Mouse (Mus musculus) embryo, embryonic 9.5 days (tissue): ENCODE measurements around the gene Mical3.
A peak's percentile ranks its signal among the peaks of the same experiment; 100 is the strongest.

Experiments
- DNase-seq: peaks from one replicate; pipeline ENCODE4 v3.0.0-alpha.2; 2017; ENCODE audit errors: extremely low spot score

Gene Mical3

DNA sequence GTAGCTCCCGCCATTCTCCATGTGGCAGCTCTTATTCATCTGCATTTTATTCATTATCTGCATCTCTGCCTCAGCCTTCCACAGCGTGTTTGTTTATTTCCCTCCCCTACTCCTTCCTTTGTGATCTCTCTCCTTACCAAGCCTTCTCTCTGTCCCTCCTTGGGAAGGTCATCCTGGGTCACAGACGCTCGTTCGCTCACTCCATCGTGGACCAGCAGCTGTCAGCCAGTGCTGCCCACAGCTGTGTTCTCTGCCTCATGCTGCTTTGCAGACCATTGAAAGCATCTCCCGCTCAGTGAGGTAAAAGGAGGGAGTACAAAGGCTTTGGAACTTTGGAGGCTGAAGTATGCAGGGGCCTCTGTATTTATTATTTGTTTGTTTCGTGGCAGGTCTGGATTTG, 15.1 kb upstream of the Mical3 start:
- peak; percentile 52 for DNase-seq

DNA sequence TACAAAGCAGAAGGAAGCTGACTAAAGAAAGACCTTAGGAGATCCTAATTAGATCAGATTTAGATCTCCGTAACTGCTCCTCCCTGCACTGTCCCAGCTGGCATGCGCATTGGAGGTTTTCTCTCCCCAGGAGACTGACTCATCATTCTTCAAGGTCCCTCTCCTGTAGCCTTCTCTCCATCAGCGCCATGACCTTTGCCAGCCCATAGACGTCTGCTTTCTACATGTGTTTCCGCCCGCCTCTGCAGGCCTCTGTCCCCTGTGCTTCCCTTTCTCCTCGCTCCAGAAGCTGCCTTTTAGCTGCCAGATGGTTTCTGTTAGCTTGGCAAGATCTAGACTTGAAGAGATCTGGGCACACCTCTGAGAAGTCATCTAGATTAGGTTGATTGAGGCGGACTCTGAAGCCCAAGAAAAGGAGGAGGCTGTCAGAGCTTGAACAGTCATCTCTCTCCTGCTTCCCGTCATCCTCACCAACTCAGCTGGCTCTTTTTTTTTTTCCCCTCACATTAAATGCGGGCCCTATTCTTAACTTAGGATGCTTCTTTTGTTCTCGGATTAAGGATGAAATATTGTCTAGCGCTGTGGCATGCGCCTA, 14.3 kb upstream of the Mical3 start:
- peak; percentile 26 for DNase-seq

DNA sequence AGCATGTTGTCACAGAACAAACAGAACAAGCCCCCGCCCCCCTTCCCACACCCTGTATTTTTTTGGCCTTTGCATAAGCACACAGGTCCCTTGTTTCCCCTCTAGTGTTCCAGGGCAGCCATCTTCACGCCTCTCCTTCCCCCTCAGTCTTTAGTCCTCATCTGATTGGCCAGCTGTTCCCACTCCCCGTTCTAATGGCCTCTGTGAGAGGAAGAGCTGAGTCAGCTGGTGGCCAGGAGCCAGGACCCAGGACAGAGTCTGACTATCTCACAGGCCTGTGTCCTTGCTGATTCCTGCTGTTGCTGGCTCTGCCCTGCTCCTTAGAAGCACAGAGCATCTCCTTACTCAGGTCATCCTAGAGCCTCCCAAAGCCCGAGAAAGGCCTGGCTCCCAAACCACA, 13.3 kb upstream of the Mical3 start:
- DNase-seq = no peak

DNA sequence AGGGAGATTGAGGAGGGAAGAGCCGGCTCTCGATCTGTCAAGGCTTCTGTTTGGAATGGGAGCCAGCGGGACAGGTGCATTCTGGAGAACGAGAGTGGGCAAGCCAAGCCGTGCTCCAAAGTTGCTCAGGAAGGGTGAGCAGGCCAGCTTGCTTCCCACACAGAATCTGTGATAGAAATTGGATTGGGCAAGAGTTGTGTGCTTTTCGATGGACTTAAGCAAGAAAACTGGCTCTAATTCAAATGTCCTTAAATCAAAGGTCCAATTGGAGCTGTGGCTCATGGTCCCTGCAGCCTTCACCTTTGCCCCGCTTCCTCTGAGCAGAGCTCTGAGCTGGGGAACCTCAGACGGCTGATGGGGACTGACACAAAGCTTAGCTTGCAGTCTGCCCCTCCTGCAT, 12.6 kb upstream of the Mical3 start:
- DNase-seq = no peak

DNA sequence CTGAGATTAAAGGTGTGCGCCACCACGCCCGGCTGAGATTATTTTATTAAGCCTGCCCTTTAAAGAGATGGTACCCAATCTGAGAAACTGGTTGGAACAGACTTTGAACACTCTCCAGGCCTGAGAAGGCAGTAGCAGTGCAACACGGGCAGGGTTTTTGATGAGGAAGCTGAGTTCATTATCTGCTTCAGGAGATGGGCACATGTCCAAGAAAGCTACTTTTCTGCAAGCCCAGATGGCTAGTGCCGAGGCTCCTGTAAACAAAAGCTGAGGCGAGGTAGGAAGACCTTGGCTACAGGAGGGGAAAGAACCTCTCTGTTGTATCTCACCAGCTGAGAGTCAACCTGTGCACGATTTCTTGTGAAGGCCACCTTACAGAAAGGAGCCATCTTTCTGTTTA, 11.5 kb upstream of the Mical3 start:
- DNase-seq = no peak

DNA sequence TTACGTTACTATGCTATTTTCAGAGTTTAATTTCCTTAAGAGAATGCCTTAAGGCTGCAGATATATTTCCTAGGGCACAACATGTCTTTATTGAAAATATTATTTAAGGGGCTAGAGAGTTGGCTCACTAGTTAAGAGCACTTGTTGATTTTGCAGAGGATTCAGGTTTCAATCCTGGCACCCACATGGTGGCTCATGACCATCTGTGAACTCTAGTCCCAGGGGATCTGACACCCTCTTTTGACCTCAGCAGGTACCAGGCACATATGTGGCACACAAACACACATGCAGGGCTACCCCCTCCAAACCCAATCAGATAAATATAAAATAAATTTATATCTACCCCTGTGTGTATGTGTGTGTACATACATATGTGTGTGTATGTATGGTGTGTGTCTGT, 8.5 kb upstream of the Mical3 start:
- no peak for DNase-seq

DNA sequence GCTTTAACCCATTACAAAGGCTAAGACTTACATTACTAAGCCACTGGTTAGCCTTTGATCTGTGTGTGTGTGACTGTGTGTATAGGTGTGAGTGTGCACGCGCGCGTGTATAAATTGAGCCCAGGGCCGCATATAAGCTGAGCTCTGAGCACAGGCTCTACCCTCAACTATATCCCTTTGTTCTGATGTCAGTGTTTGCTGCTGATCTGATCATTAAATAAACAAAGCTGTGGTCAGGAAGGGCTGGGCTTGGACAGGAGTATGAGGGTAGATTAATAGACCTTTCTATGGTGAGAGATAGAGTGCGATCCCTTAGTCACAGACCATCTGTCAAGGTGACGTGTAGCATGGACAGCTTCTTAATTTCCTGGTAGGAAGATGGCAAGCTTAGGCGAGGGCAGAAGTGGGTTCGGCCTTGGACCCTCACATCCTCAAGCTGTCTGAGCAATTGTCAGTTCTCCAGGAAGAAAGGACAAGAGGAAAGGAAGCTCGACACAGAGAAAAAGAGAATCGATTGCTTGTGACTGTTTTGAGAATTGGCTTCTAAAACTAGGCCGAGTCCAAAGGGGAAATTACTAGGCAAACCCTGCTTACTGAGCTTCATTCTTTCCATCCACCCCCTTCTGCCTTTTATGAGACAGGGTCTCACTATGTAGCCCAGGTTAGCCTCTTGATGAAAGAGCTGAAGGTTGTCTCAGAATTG, 7.7 kb upstream of the Mical3 start:
- DNase-seq = no peak

DNA sequence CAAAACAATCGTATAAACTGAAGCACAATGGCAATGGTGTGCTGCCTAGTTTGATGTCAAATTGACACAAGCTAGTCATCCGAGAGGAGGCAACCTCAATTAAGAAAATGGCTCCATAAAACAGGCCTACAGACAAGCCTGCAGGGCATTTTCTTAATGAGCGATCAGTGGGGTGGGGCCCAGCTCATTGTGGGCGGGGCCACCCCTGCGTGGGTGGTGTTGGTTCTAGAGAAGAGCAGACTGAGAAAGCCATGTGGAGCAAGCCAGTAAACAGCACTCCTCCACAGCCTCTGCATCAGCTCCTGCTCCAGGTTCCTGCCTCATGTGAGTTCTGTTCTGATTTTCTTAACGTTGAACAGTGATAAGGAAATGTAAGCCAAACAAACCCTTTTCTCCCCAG, 6.4 kb upstream of the Mical3 start:
- no peak for DNase-seq

DNA sequence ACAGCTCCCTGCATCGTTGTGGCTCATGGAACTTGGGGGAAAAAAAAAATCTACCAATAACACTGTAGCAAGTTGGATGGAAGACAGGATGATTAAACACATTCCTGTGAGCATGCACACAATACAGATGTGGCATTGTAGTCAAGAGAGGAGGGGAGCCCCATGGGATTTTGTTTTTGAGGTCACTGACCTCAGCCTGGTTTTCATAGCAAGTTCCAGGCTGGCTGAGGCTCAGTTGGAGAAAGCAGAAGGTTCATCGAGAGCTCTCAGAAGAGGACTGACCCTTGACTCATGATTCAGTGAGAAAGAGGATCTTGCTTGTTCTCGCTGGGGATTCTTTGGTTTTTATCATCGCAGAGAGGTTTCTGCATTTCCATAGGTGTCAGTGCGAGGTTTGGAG, 4.1 kb upstream of the Mical3 start:
- DNase-seq = no peak

DNA sequence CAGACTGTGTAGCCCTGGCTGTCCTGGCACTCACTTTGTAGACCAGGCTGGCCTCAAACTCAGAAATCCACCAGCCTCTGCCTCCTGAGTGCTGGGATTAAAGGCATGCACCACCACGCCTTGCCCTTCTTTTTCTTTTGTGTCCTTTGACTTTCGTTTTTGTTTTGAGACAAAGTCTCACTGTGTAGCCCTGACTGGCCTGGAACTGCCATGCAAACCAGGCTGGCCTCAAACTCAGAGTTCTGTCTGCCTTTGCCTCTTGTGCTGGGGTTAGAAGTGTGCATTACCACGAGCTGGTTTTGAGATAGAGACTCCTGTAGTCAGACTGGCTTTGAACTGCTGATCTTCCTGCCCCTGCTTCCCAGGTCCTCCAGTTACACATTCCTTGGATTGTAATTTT, 3.5 kb upstream of the Mical3 start:
- DNase-seq = no peak

DNA sequence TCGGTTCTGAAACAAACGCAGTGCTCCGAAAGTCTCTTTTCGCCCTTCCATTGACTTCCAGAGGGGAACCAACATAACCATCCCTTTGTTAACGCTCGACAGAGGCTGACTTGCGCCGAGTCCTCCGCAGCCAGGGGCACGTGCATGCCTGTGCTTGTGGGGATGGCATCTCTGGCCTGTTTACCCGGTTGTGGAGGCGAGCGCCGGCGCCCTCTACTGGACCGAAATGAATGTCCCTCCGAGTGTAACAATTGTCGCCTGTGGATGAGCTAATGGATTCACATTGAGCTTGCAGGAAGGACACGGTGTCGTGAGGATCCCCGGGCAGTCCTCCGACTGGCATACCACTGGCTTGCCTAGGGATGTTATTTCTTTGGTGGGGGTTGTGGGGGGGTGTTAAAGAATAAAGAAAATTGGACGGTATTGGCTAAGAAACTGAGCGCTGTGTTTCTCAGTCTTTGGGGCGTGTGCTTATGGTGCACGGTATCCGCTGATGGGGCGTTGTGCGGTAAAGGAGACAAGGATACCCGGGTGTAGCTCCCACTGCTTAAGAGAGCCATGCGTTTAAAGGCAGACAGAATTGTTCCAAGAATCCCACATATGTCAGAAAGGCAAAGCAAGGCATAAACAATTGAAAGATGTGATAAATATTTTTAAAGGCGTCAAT, 627 bp downstream of the Mical3 start:
- peak; percentile 92 for DNase-seq

DNA sequence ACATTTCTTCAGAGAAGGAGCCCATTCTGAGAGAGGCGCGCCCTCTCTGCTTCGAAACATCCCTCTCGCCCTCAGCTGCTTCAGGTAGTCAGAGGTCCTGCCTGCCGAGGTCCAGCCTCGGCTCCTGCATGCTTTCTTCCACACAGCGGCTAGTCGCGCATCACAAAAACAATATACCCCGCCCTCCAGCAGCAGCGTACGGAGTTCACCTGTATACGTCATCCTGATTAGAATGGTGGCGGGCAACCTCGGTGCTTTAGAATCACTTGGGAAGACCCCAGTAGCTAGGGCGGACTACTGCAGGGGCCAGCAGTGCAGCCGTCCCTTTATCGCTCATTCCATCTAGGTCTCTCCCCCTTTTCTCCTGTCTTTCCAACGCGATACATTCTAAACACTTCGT, 1.3 kb downstream of the Mical3 start:
- DNase-seq = no peak

DNA sequence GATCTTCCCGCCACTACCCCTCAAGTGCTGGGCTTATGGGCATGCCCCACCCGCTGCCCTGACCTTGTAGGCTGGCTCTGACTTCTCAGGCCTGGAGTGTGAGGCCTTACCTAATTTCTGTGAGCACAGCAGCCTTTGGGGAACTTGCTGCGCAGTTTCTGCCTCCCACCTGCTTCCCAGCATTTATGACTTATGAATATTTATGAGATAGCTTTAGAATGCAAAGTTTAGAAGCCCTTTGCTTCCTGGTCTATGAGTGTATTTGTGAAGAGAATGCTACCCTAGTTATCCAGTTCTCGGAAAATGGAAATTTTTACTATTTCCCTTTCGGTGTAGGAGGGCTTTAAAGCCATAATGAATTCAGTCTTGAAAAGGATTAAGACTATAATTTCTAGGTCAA, 2.1 kb downstream of the Mical3 start:
- DNase-seq = no peak

DNA sequence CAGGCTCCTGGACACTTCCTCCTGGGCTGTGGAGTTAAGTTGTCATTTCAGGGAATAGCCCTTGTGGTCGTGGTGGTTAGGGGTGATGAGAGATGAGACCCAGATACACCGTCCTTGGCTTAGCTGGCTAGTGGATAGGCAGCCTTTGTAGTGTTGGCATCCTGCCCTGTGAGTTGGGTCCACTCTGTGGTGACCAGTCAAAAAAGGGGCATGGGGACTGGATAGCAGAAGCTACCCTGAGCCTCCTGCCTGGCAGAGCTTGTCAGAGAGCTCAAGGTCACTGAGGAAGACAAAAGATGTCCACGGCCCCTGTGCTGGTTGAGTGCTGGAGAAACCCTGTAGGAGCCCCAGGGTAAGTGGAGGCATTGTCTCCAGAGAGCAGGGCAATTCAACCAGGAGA, 3.1 kb downstream of the Mical3 start:
- no peak for DNase-seq

DNA sequence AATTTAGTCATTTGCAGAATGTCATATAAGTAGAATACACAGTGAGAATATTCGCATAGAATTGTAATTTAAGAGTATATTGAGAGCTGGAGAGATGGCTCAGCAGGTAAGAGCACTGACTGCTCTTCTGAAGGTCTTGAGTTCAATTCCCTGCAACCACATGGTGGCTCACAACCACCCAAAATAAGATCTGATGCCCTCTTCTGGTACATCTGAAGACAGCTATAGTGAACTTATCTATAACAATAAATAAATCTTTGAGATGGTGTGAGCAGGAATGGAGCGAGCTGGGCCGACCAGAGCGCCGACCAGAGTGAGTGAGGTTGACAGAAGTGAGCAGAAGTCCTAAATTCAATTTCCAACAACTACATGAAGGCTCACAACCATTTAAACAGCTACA, 4.6 kb downstream of the Mical3 start:
- no peak for DNase-seq

DNA sequence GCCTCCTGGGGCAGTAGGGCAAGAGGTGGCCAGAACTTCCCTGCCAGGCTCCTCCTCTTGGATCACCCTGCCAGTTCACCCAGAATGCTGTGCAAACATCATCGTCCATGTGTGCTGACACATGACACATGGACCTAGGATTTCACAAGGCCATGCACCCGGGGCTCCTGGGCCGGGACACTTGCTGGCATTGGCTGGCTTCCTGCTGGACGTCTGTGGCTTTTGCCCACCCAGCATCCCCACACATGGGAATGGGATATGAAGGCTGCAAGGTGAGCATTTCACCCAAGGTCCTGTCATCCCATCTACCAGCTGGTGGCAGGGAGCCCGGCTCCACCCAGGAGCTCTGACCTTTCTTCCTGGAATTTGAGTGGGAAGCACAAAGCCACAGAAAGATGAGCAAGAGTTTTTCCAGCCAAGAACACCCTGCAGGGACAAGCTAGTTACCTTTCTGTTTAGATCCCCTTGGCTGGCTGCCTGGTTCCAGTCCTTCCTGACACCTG, 8.0 kb downstream of the Mical3 start:
- DNase-seq = no peak

DNA sequence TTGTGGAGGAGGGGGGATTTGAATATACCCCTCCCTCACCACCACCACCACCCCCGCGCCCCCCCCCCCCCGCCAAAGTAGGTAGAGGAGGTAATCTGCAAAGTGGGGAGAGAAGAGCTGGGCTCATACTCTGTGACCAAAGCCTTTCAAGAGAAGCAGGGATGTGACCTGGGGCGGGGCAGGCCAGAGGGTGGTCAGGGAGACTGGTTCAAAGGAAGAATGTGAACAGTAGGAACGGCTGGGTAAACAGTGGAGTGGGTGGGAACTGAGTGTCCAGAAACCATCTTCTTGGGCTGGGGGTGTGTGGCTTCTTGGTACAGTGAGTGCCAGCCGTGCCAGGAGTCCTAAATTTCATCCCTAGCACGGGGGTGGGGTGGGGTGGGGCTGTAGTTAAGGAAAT, 10.0 kb downstream of the Mical3 start:
- DNase-seq = no peak

DNA sequence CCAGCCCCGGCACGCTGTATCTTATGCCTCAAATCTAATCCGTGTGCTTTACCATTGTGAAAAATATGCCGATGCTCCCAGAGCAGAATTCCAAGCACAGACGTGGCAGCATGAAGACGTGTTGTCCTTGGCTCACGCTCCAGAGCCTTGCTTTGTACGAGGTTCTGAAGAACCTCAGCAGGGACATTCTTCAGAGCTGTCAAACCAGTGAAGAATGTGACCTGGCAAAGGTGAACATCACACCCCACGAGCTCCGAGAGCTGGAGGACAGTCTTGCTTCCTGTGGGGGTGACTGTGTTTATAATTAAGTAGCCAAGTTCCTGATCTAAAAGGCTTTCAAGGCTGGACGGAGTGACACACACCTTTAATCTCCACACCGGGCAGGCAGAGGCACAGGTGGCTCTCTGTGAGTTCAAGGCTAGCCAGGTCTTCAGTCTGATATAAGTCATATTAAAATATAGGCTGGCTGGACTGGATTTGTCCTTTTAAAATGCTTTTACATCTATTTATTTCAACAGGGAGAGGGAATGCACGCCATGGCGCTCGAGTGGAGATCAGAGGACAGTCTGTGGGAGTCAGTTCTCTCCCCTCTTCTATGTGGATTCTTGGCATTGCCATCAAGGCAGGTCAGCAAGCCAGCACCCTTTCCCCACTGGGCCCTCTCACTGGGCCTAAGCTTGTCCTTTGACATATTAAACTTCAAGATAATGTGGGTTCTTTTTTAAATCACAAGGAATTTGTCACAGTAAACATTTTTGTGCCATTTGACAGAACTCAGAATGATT, 12.6 kb downstream of the Mical3 start:
- DNase-seq = no peak

DNA sequence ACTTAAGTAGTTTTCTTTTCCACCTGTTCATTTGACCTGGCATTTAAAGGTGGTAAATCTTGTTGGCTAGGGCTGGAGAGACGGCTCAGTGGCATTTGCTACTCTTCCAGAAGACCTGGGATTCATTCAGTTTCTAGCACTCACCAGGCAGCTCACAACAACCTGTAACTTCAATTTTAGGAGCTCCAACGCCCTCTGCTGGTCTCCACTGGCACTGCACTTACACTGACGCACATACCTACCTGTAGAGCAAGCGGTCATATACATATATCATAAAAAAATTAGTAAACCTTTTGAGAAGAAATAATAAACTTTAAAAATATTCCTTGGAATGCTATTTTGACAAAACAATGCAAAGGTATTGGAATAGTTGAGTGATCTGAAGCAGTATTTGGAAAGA, 13.7 kb downstream of the Mical3 start:
- DNase-seq = no peak

DNA sequence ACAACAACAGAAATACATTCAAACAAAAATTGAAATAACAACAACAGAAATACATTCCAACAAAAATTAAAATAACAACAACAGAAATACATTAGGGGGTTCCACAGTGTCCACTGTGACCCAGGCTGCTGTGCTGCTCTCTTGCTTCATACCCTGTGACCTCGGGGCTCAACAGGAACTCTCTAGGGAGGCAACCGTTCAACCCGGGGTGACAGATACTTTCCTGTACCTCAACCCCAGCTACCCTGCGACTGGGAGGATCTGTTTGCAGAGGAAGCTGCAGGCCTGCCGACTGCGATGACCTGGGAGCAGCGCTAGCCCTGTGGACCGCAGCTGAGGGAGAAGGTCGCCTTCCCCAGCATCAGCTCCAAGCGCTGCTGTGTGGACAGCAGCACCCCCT, 14.4 kb downstream of the Mical3 start:
- no peak for DNase-seq

DNA sequence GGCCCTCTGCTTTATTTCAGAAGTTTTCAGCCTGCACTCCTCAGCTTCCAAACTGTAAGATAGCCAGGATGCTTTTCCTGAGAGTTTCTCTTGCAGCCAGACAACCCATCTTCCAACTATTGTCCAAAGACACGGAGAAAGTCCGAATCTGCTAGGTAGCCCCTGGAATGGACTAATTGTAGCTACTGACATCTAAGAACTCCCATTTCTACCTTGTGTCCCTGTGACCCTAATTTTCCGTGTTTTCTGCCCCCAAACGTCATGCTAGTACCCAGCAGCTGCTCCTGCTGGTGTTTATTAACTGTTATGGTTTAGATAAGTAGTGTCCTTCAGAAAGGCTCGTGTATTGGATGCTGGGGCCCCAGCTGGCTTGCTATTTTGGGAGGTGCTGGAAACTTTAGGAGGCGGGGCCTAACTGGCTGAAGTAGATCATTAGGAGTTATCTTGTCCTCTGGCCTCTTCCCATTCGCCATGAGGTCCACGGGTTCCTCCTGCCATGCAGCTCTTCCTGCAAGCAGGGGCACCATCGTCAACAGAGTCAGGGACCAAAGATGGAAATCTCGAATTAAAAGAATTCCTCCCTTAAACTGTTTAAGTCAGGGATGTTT, 19.2 kb downstream of the Mical3 start:
- no peak for DNase-seq

DNA sequence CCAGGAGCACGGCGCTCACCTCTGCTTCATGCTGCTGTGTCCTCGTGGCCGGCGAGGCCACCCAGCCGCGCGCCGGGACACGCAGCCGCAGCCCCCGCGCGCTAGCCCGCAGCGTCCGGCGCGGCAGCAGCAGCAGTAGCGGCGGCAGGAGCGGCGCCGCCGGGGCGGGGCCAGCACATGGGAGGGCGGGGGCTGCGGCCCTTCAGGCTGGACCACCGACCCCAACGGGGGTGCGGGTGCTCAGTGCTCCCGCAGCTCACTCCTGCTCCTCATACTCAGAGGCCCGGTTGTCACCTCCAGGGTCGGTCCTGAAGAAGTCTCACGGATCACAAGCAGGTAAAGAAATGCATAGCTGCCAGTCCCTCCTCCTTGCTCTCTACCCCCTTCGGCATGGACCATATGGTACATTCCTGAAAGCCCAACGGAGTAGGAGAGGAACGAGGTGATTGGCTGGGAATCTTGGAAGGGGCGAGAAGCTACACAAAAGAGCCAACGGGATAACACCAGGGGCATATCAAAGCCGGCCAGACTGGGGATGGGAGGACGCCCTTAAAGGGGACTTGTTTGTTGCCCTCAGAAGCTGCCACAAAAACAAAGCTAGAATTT, 20.7 kb downstream of the Mical3 start:
- peak; percentile 92 for DNase-seq
